Comparison of ENCODE assay signal across 30 mouse cellular contexts in genomic region chr10:28123881-28124280, GRCm38 (mm10). TPM values are rescaled to one million over a fixed set of nuclear protein-coding genes. Genes with fewer than 3 reads are reported as not detected.
A peak's percentile ranks its signal among the peaks of the same experiment; 100 is the strongest.
DNase-seq lines count a peak whose midpoint lies in the region; ATAC-seq and TF ChIP-seq lines count a peak whose summit lies in the region.
"Had no signal": no experiment of that assay in that cellular context is flagged by ENCODE, and none has a peak within 500 bp of the region (broad histone marks: within the 10 kb centered on the region; RNA-seq: fewer than 3 reads in every experiment).

No protein-coding gene starts in this region.

- intact Hi-C loops in left cerebral cortex, adult 2 months (cut with DNase I) = no loop called here
- intact Hi-C loops in left cerebral cortex, postnatal 36 days (cut with DNase I) = no loop called here

- no peaks in the 10 kb centered on the region for H3K4me1 ChIP-seq in forebrain, embryonic 15.5 days
- no peaks in the 10 kb centered on the region for H3K4me1 ChIP-seq in forebrain, embryonic 11.5 days (replicated peaks; ENCODE audit: control insufficient read depth, insufficient read depth, low read length)
- H3K4me1 ChIP-seq: embryonic facial prominence, embryonic 12.5 days; embryonic facial prominence, embryonic 15.5 days had no signal

- 0 out of 2 replicates have a peak, but pooled peaks have one; percentile 23 for ATAC-seq in forebrain, embryonic 15.5 days (replicated peaks)
- ATAC-seq in forebrain, embryonic 11.5 days (replicated peaks; ENCODE audit: low FRiP score) = no peak
- ATAC-seq: forebrain, embryonic 14.5 days; hindbrain, postnatal 0 days; inflammation-experienced regulatory T-cells, adult 6 months; intestine, embryonic 16.5 days; Patski had no signal

- no peak overlapping the region for H3K4me2 ChIP-seq in forebrain, embryonic 15.5 days (replicated peaks)
- no peak overlapping the region for H3K4me2 ChIP-seq in forebrain, embryonic 11.5 days (ENCODE audit: low read depth, low read length, severe bottlenecking)
- H3K4me2 ChIP-seq: embryonic facial prominence, embryonic 12.5 days; embryonic facial prominence, embryonic 15.5 days; heart, embryonic 13.5 days; hindbrain, embryonic 14.5 days had no signal

- no peak overlapping the region for H3K9ac ChIP-seq in forebrain, embryonic 15.5 days (replicated peaks)
- no peak overlapping the region for H3K9ac ChIP-seq in forebrain, embryonic 11.5 days (ENCODE audit: low read length)
- H3K9ac ChIP-seq: embryonic facial prominence, embryonic 12.5 days; embryonic facial prominence, embryonic 15.5 days; heart, embryonic 13.5 days; hindbrain, embryonic 14.5 days had no signal

- no peak for TF ChIP-seq CTCF in left cerebral cortex, adult 2 months (IDR thresholded peaks at IDR 0.05)

- H3K9me3 ChIP-seq in forebrain, embryonic 15.5 days = no peaks in the 10 kb centered on the region
- H3K9me3 ChIP-seq in forebrain, embryonic 11.5 days (ENCODE audit: control insufficient read depth, low read length) = no peaks in the 10 kb centered on the region
- H3K9me3 ChIP-seq: embryonic facial prominence, embryonic 12.5 days; embryonic facial prominence, embryonic 15.5 days; G1E; heart, embryonic 10.5 days; heart, embryonic 13.5 days had no signal

- H3K27ac ChIP-seq in forebrain, embryonic 15.5 days (replicated peaks) = peak overlapping the region; percentile 16; the same call in 1 of the 2 replicates
- H3K27ac ChIP-seq in forebrain, embryonic 11.5 days (ENCODE audit: low read depth, low read length) = no peak overlapping the region
- peak overlapping the region; percentile 44; the same call in 1 of the 2 replicates for H3K27ac ChIP-seq in left cerebral cortex, adult 2 months
- H3K27ac ChIP-seq: embryonic facial prominence, embryonic 12.5 days; embryonic facial prominence, embryonic 15.5 days; heart, adult 2 months; heart, embryonic 10.5 days; heart, embryonic 13.5 days; hindbrain, embryonic 14.5 days; hindbrain, postnatal 0 days had no signal

- DNase-seq in forebrain, embryonic 11.5 days (ENCODE audit: low spot score) = no peak
- DNase-seq in layer of hippocampus, adult 11-12 months (ENCODE audit: low spot score) = peak; percentile 12
- no peak for DNase-seq in layer of hippocampus, postnatal 10 days (ENCODE audit: low spot score in 2 of 2)
- no peak for DNase-seq in left cerebral cortex, adult 2 months (ENCODE audit: extremely low spot score in 1 of 2, low spot score in 2 of 2)
- DNase-seq in left cerebral cortex, postnatal 36 days (ENCODE audit: low spot score in 2 of 2) = no peak
- DNase-seq: adrenal gland, postnatal 10 days; adrenal gland, postnatal 36 days; B cell, adult 2 months; cerebellum, adult 11 months; cerebellum, adult 2 months; cerebellum, adult 9-11 months; cerebellum, postnatal 25 days; gastrocnemius, postnatal 10 days; gastrocnemius, postnatal 36 days; heart, adult 2 months; heart, postnatal 14 days; heart, postnatal 4 days had no signal

- no peaks in the 10 kb centered on the region for H3K36me3 ChIP-seq in forebrain, embryonic 15.5 days
- H3K36me3 ChIP-seq in forebrain, embryonic 11.5 days (ENCODE audit: control insufficient read depth, insufficient read depth, low read length) = no peaks in the 10 kb centered on the region
- H3K36me3 ChIP-seq: embryonic facial prominence, embryonic 12.5 days; embryonic facial prominence, embryonic 15.5 days; G1E; heart, embryonic 10.5 days; heart, embryonic 13.5 days had no signal

- H3K27me3 ChIP-seq in forebrain, embryonic 15.5 days = no peaks in the 10 kb centered on the region
- no peaks in the 10 kb centered on the region for H3K27me3 ChIP-seq in forebrain, embryonic 11.5 days (ENCODE audit: control insufficient read depth, insufficient read depth, low read length)
- H3K27me3 ChIP-seq: CH12.LX; embryonic facial prominence, embryonic 12.5 days; embryonic facial prominence, embryonic 15.5 days; heart, embryonic 13.5 days; Patski had no signal

- WGBS in forebrain, embryonic 15.5 days = 89% methylated on average over 4 of the region's 4 CpGs
- 96% methylated on average over 4 of the region's 4 CpGs for WGBS in forebrain, embryonic 11.5 days

- H3K4me3 ChIP-seq in forebrain, embryonic 15.5 days = no peak overlapping the region
- no peak overlapping the region for H3K4me3 ChIP-seq in forebrain, embryonic 11.5 days (ENCODE audit: low read depth, low read length)
- no peak overlapping the region for H3K4me3 ChIP-seq in left cerebral cortex, adult 2 months
- H3K4me3 ChIP-seq: embryonic facial prominence, embryonic 12.5 days; embryonic facial prominence, embryonic 15.5 days; heart, adult 2 months; heart, embryonic 10.5 days; heart, embryonic 13.5 days had no signal

RNA-seq across cellular contexts. Expression of gene Ptprk, which starts 49.3 kb away (rescaled TPM):
- polyA plus RNA-seq in forebrain, embryonic 15.5 days (2015; fragmentation: Nextera tagmentation; extraction: Ambion mirVana) = 35.0 and 37.4 TPM in 2 replicates
- polyA plus RNA-seq in forebrain, embryonic 11.5 days (2014; fragmentation: Nextera tagmentation; extraction: Ambion mirVana) = 27.4 and 29.7 TPM in 2 replicates
- 10 to 100 TPM; 53.6 to 56.5 TPM for total RNA-seq in layer of hippocampus, postnatal 10 days (2021)
- total RNA-seq in left cerebral cortex, adult 2 months (2021) = 10 to 100 TPM; 82.2 to 85.5 TPM
- total RNA-seq in left cerebral cortex, postnatal 36 days (2021) = 10 to 100 TPM; 72.8 to 87.9 TPM
- total RNA-seq: CH12.LX had no signal
